Mouse (Mus musculus) gastrocnemius, postnatal 14 days (tissue): ENCODE data around the gene Mthfr. TPM values are rescaled to one million over a fixed set of nuclear protein-coding genes. Genes with fewer than 3 reads are reported as not detected.

Source experiments
- total RNA-seq, 2 experiments: library from RNA; stranded (reverse); gene quantifications; 2 replicates each; pipeline ENCODE4 v1.2.3; 2021

The Mthfr gene
- total RNA-seq, 2 experiments from 2014 or later: 12.0 to 12.3 TPM

Other genes starting within 250 kb of the Mthfr start
- 1 to 10 TPM; 1.7 to 2.0 TPM for gene Zfp984, start 229.3 kb upstream of the Mthfr start, total RNA-seq
- 1 to 10 TPM; 8.9 to 9.2 TPM for gene Zfp933, start 190.7 kb upstream of the Mthfr start, total RNA-seq
- gene Miip, start 170.3 kb upstream of the Mthfr start, total RNA-seq: 1 to 10 TPM; 4.4 to 5.1 TPM
- 1 to 10 TPM; 3.2 to 3.4 TPM for gene Fv1, start 170.1 kb upstream of the Mthfr start, total RNA-seq
- gene Mfn2, start 134.4 kb upstream of the Mthfr start, total RNA-seq: 100 to 1,000 TPM; 292 to 356 TPM
- 10 to 100 TPM; 43.4 to 48.8 TPM for gene Plod1, start 102.3 kb upstream of the Mthfr start, total RNA-seq
- gene 2510039O18Rik, start 98.2 kb upstream of the Mthfr start, total RNA-seq: 10 to 100 TPM; 22.1 to 23.8 TPM
- not detected for gene Nppb, start 53.3 kb upstream of the Mthfr start, total RNA-seq
- gene Nppa, start 38.4 kb upstream of the Mthfr start, total RNA-seq: not detected
- 1 to 10 TPM; 4.7 to 5.4 TPM for gene Clcn6, start 256 bp upstream of the Mthfr start, total RNA-seq
- gene Agtrap, start 49.0 kb downstream of the Mthfr start, total RNA-seq: 10 to 100 TPM; 12.3 to 14.7 TPM
- gene Mad2l2, start 91.3 kb downstream of the Mthfr start, total RNA-seq: 10 to 100 TPM; 11.5 to 12.9 TPM
- gene Draxin, start 91.6 kb downstream of the Mthfr start, total RNA-seq: under 1 TPM; 0.10 to 0.13 TPM
- gene Fbxo6, start 113.1 kb downstream of the Mthfr start, total RNA-seq: 10 to 100 TPM; 22.9 to 29.1 TPM
- 1 to 10 TPM; 1.4 to 3.3 TPM for gene Fbxo44, start 121.4 kb downstream of the Mthfr start, total RNA-seq
- not detected for gene Fbxo2, start 121.5 kb downstream of the Mthfr start, total RNA-seq
- under 1 TPM; 0.10 to 0.13 TPM for gene Disp3, start 248.9 kb downstream of the Mthfr start, total RNA-seq